Mouse (Mus musculus) thymus, postnatal 25 days (tissue): Measurements from ENCODE around the gene Nxn.

Experiments used
- DNase-seq: peaks from one replicate; pipeline ENCODE4 v3.0.0; 2022

The Nxn gene

DNA sequence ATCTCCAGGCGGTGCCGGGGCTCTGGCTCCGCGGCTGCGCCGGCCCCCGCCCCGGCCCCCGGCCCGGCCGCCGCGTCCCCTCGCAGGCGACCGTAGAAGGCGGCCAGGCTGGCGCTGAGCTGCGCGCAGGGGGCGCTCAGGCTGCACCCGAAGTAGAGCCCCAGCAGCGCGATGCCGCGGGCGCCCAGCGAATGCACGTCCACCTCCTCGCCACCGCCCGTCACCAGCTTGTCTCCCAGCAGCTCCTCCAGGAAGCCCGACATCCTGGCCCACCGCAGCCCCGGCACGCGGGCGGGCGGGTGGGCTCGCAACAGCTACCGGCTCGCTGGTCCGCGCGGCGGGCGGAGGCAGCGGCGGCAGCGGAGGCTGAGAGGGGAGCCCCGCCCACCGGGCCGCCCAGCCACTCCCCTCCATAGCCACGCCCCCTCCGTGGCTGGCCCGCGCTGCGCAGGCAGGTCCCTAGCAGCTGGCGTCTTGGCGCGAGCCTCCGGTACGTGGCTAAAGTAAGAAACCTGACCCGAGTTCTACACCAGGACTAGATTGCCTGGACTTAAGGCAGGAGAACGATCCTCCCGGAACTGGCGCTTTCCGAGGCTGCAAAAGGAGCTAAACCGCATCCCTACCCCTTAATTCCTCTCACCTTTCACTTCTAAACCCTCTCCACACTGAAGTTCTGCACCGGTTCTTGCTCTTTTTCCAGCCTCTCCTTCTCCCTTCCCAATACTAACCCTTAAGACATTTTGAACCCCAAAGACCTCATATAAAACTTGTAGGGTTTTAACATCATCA, at the start of gene Nxn:
Gene Nxn, minus strand, starts transcription at position 343 of the 789 bp plus-strand sequence.
- peak; percentile 96 for DNase-seq

DNA sequence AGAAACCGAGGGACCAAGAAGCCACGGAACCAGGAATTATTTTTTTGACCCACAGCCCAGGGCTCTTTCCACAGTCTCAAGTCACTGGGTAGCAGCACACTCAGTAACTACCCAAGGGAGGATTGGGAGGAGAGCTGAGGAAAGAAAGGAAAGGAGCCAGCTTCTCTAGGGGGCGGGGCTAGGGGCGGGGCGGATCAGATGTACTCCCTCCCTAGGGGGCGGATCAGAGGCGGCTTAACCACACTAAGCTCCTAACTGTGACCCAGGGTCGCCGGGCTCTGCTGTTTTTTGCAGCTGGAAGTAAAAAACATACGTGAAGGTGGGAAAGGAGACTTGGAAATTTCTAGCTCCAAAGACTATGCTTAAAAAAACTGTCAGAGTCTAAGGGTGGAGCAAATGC, 47.3 kb upstream of the Nxn start:
- DNase-seq: no peak

- no peak for DNase-seq
Observed at GRCm38 (mm10) chr11:76445459-76445858, 46.5 kb upstream of the Nxn start.

DNA sequence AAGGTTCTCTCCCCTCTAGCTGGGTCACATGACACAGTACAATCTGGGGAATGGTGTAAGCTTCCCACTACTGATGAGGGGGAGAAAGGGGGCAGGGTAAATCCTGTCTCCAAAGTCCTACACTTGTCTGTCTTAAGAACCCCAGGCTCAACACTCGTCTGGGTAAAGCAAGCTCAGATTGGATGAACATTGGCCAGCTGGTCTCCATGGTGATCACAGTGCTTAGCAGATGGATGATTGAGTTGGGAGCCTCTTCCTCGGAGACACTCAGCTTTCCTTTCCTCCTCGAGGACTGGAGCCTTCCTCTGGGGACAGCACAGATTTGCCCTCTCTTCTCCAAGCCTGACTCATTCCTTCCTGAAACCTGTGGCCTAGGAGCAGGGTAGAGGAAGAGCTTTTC, 40.7 kb upstream of the Nxn start:
- DNase-seq: no peak

- no peak for DNase-seq
Observed at GRCm38 (mm10) chr11:76436864-76437437, 38.0 kb upstream of the Nxn start.

- DNase-seq: no peak
Observed at GRCm38 (mm10) chr11:76436009-76436408, 37.1 kb upstream of the Nxn start.

GRCm38 (mm10) chr11:76429966-76430631, 31.2 kb upstream of the Nxn start:
- DNase-seq: no peak

- DNase-seq: no peak
Observed at GRCm38 (mm10) chr11:76429556-76429955, 30.6 kb upstream of the Nxn start.

DNA sequence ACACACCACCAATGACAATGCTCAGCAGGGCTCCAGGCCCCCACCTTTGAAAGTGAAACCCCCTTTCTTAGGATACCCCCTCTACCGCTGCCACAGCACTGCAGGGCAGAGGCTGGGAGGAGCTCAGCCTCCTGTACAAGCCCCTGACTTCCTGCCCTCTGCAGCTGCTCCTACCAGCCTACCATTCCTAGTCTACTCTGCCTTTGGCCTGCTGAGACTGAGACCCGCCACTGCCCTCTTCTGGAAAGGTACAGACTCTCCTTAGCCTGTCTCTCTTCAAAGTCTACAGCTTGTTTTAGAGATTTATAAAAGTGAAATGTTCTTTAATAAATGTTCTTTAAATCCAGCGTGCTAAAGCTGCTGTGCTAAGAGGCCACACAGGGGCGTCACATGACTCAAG, 30.1 kb upstream of the Nxn start:
- peak; percentile 75 for DNase-seq

- no peak for DNase-seq
Observed at GRCm38 (mm10) chr11:76427781-76428180, 28.8 kb upstream of the Nxn start.

DNA sequence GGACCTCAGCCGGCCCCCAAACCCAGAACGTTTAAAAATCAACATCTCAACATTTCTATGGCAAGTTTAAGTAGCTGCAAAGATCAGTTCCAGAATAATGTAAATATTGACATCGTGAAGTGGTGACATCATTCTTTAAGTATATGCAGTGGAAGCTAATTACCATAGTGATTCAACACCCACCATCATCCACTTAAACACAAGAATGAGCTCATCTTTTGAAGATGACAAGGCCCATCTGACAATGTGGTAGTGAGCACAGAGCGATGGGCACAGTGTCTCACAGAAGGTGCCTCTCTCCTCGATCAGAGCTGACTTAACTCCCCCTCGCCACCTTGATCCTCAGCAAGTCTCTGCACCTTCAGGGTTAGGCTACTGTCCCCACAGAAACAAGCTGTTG, 26.8 kb upstream of the Nxn start:
- DNase-seq: no peak

GRCm38 (mm10) chr11:76420896-76421295, 22.0 kb upstream of the Nxn start:
- DNase-seq: no peak

- DNase-seq: peak; percentile 44
Observed at GRCm38 (mm10) chr11:76419179-76419578, 20.2 kb upstream of the Nxn start.

- no peak for DNase-seq
Observed at GRCm38 (mm10) chr11:76418423-76418822, 19.5 kb upstream of the Nxn start.

DNA sequence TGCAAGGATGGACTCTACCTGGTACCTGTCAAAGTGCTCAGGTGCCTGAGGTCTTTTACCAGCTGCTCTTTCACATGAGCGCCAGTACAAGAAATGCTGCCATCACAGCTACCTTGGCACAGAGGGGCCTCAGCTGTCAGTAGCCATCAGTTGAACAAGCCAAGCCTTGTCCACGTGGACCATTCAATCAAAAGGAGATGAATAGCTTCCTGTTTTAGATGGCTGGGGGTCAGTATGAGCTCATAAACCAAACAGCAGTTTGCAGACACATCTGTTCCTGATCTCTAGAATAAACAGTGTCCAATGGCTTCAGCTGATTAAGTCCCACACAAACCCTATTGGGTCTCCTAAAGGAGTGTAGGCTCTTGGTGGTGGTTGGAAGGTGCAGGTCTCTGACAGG, 17.0 kb upstream of the Nxn start:
- no peak for DNase-seq

GRCm38 (mm10) chr11:76415001-76415400, 16.1 kb upstream of the Nxn start:
- no peak for DNase-seq

DNA sequence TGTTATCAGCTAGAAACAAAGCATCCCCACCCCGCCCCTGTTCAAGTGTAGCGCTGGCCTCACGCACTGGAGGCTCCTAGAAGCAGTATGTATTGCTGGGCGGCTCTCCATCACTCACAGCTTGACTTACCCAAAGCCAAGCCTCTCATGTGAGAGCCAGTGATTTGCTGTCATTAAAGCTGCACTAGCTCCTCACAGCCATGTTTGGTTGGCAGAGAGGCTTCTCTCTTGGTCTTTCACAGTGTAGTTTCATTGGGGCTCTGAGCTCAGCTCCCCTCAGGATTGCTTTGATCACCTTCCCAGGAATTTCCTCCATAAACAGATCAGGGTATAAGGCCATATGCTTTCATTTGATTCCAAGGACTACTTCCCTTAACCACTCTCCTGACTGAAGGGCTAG, 14.3 kb upstream of the Nxn start:
- DNase-seq: no peak

DNA sequence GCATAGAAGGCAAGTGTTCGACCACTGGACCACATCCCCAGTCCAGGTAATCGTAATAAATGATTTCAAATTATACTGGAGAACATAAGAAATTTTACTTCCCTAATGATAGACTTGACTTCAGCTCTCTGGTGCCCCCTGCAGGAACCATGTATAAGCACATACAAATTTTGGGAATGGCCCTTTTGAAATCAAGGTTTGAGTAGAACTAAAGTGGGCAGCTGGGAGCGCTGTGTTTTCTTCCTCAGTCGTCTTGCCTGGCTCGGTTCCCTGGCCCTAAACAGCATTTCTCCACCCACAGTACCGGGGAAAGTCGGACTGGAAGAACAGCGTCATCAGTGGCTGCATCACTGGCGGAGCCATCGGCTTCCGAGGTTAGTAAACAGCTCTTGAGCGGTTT, 11.9 kb upstream of the Nxn start:
- DNase-seq: peak; percentile 58

DNA sequence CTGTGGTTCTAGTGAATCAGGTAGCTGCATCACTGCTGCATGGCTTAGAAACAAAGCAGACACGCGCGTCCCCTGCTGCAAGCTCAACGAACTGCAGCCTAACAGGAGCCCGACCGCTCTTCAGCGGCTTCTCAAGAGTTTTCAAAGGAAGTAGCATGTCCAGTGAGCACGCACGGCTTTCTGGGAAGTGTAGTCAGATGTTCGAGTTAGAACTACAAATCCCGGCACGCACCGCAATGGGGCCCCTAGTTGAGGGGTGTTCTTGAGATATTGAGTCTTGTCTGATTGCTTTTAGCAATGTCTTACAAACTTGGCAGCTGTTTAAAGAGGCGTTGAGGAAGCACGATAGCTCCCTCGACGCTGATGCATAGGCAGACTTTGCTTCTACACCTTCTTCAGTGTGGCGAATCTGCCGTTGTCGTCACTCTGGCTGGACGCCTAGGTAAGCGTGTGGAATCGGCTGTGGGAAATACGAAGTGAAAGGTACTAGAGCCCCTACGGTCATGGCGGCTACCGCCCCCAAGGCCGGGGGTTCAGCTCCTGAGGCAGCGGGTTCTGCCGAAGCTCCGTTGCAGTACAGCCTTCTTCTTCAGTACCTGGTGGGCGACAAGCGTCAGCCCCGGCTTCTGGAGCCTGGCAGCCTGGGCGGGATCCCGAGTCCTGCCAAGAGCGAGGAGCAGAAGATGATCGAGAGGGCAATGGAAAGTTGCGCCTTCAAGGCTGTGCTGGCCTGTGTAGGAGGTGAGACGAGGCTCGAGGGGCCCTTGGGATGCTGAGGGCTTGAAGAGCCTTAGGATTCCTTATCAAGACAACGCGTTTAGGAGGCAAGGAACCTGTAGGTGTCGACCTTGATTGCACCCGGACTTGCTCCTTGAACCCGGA, 8.0 kb upstream of the Nxn start, which contains the start of gene Timm22:
Gene Timm22, plus strand, starts transcription at position 251 of the 882 bp plus-strand sequence.
- DNase-seq: peak; percentile 98

- DNase-seq: peak; percentile 30
Observed at GRCm38 (mm10) chr11:76405626-76406264, 6.8 kb upstream of the Nxn start.

DNA sequence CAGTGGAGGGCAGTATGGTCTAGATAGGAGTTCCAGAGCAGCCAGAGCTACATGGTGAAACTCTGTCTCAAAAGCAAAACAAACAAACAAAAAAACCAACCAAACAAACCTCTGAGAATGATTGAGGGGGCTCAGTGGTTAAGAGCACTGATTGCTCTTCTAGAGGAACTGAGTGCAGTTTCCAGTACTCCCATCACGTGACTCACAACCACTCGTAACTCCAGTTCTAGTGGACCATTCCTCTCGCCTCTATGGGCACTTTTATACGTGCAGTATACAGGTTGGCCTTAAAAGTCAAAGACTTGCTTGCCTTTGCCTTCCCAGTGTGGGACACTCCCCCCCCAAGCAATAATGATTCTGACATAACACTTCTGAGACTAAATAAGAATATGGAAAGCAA, 6.2 kb upstream of the Nxn start:
- DNase-seq: no peak

DNA sequence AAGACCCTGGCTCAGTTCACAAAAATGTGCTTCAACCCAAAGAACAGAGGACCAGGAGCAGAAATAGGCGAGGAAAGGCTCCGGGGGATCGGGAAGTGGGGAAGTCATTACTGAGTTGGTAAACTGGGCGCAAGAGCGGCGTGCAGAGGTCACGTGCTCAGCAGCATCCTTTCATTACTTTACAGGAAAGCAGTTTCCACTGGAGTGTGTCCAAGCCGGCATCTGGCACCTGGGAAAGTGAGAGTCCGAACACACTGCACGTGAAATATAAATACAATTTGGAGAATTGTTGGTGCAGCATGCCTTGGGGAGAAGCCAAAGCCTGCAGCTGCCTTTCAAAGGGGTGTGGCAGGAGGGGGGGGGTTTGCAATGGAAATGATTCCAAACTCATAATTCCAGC, 2.5 kb upstream of the Nxn start:
- DNase-seq: no peak
